Mouse (Mus musculus) ES-Bruce4 (cell line): Measurements from ENCODE around the gene Cphx1.
"Not testable (repeated sequence)": the region's sequence is repeated elsewhere in the genome, so short reads cannot be mapped to it uniquely, and the experiment has no call there.

Source experiments
- CTCF ChIP-seq: IDR thresholded peaks from one replicate; pipeline ENCODE4 v1.8.1; 2011; ENCODE audit warnings: low read depth, low read length
- EP300 ChIP-seq: IDR thresholded peaks from 2 replicates; pipeline ENCODE4 v1.6.1; 2011; ENCODE audit warnings: low read depth, low read length; ENCODE audit not compliant: insufficient read depth

- not testable (repeated sequence) for TF ChIP-seq CTCF, EP300
These were observed 19.5 kb upstream of the Cphx1 start for GRCm38 (mm10) chr14:25918427-25919170.
